Mouse (Mus musculus) forebrain, embryonic 10.5 days (tissue): ENCODE measurements around the gene Vmn1r231. TPM values are rescaled to one million over a fixed set of nuclear protein-coding genes. Genes with fewer than 3 reads are reported as not detected.

Source experiments
- DNase-seq: peaks from one replicate; pipeline ENCODE4 v3.0.0-alpha.2; 2017; ENCODE audit warnings: low spot score; ENCODE audit errors: extremely low spot score
- H3K27ac ChIP-seq: fragments of 300-500 bp; sonication (generic); 2 replicates; pipeline ENCODE4 v1.5.1; 2016; ENCODE audit warnings: mild to moderate bottlenecking
- H3K27me3 ChIP-seq: fragments of 300-500 bp; sonication (generic); 2 replicates; pipeline ENCODE4 v1.6.1; 2016; ENCODE audit warnings: mild to moderate bottlenecking; ENCODE audit not compliant: poor library complexity, severe bottlenecking
- H3K36me3 ChIP-seq: fragments of 300-500 bp; sonication (generic); replicated peaks from 2 replicates; pipeline ENCODE4 v1.6.1; 2016; ENCODE audit warnings: mild to moderate bottlenecking, moderate library complexity
- H3K4me1 ChIP-seq: fragments of 300-500 bp; sonication (generic); 2 replicates; pipeline ENCODE4 v1.6.1; 2016
- H3K4me3 ChIP-seq: fragments of 300-500 bp; sonication (generic); 2 replicates; pipeline ENCODE4 v1.5.1; 2016; ENCODE audit warnings: mild to moderate bottlenecking, moderate library complexity
- H3K9me3 ChIP-seq: fragments of 300-500 bp; sonication (generic); 2 replicates; pipeline ENCODE4 v1.6.1; 2016; ENCODE audit warnings: mild to moderate bottlenecking, moderate library complexity
- WGBS: fragments of 180-500 bp; shearing (Covaris S2); methylation state at CpG from one replicate; pipeline ENCODE4 v1.1.7; 2016; 5-methylcytosine and 5-hydroxymethylcytosine counted together
- polyA plus RNA-seq: library from polyadenylated mRNA; unstranded; fragments of >200 nt; fragmentation: Nextera tagmentation; extraction: Ambion mirVana; gene quantifications from 2 replicates; pipeline ENCODE4 v1.2.1, GENCODE M21; 2016

Vmn1r231 gene
- not detected in 2 replicates for polyA plus RNA-seq

DNA sequence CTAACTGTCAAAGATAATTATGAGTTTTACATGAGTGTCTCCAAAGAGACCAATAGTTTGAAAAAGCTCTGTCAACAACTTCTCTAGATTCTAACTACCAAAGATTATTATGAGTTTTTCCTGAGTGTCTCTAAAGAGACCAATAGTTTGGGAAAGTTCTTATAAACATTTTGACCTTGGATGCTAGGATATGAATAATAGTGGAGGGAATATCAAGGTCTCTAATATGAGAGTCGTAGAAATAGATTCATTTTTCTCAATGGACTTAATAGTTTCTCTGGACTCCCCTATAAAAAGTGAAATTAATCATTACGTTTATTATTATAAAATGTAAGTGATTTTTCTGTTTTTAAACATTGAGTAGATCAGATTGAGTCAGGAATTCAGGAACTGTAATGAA lies at the start of gene Vmn1r231:
TSS of gene Vmn1r231 (minus strand) at position 101 of the 400 bp plus-strand sequence.
- DNase-seq, result no peak
- H3K27ac ChIP-seq, result no peak within 1 kb of the TSS
- no peak within 1 kb of the TSS for H3K4me3 ChIP-seq
- no peaks in the 10 kb centered on the region for H3K36me3 ChIP-seq
- no peaks in the 10 kb centered on the region for H3K4me1 ChIP-seq
- no peaks in the 10 kb centered on the region for H3K27me3 ChIP-seq
- H3K9me3 ChIP-seq, result peaks cover 5% of the 10 kb centered on the region; the same call in 1 of the 2 replicates
- 70% methylated on average over 2 of the region's 2 CpGs for WGBS

DNA sequence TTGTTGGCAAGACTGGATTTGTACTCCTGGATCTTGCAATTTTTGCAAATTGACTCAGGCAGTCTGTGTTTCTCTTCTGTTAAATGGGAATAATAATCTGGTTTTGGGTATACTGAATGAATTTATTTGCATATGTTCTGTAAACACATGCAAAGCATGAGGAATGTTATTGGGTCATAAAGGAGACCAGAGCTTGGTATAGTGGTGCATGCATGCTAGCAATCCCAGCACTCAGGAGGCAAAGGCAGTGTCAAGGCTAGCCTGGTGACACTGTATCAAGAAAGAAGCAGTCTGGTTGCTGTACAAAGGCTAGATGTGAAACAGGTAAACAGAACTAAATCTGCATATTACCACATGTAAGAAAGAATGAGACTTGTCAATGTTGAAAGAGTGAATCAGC lies 41.7 kb upstream of the Vmn1r231 start:
- DNase-seq, result no peak
- Histone ChIP-seq H3K9me3 (no peaks in the 10 kb centered on the region), H3K4me1 (peaks cover 37% of the 10 kb centered on the region), H3K4me3 (peak overlapping the region; percentile 75), H3K36me3 (peaks cover 14% of the 10 kb centered on the region), H3K27ac (peak overlapping the region; percentile 97), H3K27me3 (no peaks in the 10 kb centered on the region)

DNA sequence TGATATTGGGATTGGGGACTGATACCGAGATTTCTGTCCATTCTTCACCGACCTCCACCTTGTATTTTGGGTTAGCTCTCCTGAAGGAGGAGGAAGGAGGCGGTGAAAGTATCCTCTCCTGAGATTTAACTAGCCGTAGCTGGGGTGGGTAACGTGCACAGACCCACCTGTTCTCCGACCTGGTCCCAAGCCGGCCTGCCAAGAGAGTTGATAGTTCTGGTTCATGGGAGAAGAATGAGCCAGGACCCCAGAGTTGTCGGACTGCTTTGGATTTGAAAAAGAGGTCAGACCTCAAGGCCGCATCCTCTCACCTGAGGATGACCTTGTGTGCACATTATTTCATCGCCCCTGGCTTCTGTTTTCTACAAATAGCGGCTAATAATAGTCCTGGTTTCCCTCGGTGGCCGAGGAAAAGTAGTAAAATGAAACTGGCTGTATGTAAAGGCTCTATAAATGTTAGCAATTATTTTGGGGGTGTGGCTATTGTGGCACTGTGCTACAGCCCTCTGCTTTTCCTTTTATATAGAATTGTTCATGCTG lies 41.2 kb upstream of the Vmn1r231 start:
- Histone ChIP-seq H3K4me3 (peak overlapping the region; percentile 75), H3K9me3 (no peaks in the 10 kb centered on the region), H3K4me1 (peaks cover 37% of the 10 kb centered on the region), H3K27ac (peak overlapping the region; percentile 97), H3K27me3 (no peaks in the 10 kb centered on the region), H3K36me3 (peaks cover 8% of the 10 kb centered on the region)
- DNase-seq, result no peak
- 2% methylated on average over 13 of the region's 13 CpGs for WGBS

DNA sequence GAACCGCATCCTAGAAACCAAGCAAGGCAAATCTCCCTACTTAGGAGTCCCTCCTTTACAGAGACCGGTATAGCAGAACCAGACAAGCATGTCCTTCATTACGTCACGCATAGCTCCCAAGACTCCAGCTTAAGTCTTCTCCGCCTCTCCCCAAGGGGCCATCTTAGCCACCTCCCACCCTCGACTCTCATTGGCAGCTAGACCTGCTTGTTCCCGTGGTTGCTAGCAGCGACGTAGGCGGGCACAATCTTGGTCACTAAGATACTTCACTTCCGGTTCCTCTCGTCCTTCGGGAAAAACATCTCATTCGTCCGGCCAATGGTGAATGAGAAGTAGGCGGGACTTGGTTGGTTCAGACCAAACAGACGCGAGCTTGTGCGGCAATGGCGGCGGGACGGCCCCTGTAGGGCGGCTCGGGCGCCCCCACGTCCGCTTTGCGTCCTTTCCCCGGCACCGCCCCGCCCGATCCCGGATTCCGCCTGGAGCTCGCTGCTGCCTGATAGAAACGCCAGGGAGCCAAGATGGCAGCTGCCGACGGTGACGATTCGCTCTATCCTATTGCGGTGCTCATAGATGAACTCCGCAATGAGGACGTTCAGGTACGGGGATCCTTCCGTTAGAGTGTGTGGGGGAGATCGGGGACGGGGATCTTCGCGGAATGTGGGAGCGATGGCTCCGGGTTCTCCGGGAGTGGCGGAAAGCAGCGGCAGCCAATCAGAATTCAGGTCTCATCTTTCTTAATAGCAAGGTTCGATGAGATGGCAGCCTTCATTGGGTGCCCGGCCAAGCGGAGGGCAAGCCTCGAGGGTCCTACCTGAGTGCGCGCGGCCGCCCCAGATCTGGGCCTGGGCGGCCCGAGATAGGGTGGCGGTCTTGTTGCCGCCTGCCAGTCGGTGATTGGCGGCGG lies 40.3 kb upstream of the Vmn1r231 start, which contains the start of gene Ppp2r1a:
TSS of gene Ppp2r1a (plus strand) at position 327 of the 907 bp plus-strand sequence.
- H3K36me3 ChIP-seq, result peaks cover 3% of the 10 kb centered on the region
- H3K27ac ChIP-seq, result peak within 1 kb of the TSS; percentile 97
- peak; percentile 94 for DNase-seq
- H3K4me1 ChIP-seq, result peaks cover 37% of the 10 kb centered on the region
- H3K27me3 ChIP-seq, result no peaks in the 10 kb centered on the region
- H3K9me3 ChIP-seq, result no peaks in the 10 kb centered on the region
- peak within 1 kb of the TSS; percentile 75 for H3K4me3 ChIP-seq
- WGBS, result under 1% methylated on average over 69 of the region's 69 CpGs

DNA sequence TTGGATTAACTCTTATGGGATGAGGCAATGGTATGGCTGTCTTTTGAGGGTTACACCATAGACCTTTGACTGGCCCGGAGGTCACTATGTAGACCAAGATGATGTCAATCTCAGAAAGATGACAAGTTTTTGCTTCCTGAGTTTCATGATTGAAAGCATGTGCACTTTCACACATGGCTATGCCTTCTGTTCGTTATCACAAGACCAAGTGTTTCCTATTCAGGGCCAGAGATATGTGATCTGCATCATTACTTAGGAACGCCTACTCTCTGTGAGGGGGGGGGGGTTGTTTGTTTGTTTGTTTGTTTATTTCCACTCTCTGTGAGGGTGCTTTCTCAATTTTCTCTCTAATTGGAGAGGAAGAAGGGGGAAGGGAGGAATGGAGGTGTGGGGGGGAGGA lies 39.3 kb upstream of the Vmn1r231 start:
- H3K27me3 ChIP-seq, result no peaks in the 10 kb centered on the region
- peaks cover 36% of the 10 kb centered on the region for H3K4me1 ChIP-seq
- DNase-seq, result no peak
- no peaks in the 10 kb centered on the region for H3K9me3 ChIP-seq
- 57% methylated on average over 3 of the region's 3 CpGs for WGBS
- H3K4me3 ChIP-seq, result peak overlapping the region; percentile 75
- H3K36me3 ChIP-seq, result no peaks in the 10 kb centered on the region; the same call in 1 of the 2 replicates
- H3K27ac ChIP-seq, result peak overlapping the region; percentile 97

DNA sequence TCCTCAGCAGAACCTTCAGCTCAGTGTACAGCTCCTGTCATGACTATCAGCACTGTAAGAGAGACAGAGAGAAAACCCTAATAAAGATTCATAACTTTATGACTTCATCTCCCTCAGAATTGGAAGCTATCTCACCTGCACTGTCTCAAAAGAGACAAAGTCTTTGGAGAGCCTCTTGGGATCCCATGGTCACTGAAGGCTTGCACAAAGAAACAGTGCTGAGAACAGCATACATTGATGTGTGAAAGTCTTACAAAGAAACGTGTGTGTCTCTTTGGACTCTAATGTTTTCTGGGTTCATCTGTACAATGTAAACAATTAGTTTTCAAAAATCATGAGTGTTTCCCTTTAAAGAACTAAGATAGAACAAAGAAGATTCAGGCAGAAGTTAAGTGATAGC lies 14.7 kb upstream of the Vmn1r231 start, which contains the start of gene Vmn1r232:
TSS of gene Vmn1r232 (minus strand) at position 101 of the 400 bp plus-strand sequence.
- DNase-seq, result no peak
- H3K27me3 ChIP-seq, result no peaks in the 10 kb centered on the region
- WGBS, result 69% methylated on average over 1 of the region's 1 CpGs
- H3K36me3 ChIP-seq, result no peaks in the 10 kb centered on the region
- H3K4me1 ChIP-seq, result no peaks in the 10 kb centered on the region
- no peak within 1 kb of the TSS for H3K27ac ChIP-seq
- peaks cover 6% of the 10 kb centered on the region; the same call in 1 of the 2 replicates for H3K9me3 ChIP-seq
- H3K4me3 ChIP-seq, result no peak within 1 kb of the TSS

DNA sequence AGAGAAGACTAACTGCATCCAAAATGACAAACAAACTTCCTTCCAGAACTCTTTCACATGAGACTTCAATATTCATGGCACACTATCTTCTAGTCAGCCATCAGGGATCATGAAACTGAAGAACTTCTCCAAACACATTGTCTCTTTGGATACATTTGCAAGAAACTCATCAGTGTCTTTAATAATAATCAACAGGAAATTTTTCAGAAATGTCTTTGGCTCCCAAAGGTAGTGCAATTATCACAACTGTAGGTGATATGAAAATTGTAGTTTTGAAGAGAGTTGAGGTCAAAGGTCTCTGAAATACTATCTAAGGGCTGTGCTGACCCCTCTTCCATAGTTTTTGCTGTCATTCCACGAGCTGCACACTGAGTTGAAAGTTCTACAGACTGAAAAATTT lies 64.7 kb downstream of the Vmn1r231 start, which contains the start of gene Vmn1r230:
TSS of gene Vmn1r230 (plus strand) at position 301 of the 400 bp plus-strand sequence.
- no peaks in the 10 kb centered on the region for H3K27me3 ChIP-seq
- H3K4me1 ChIP-seq, result no peaks in the 10 kb centered on the region
- no peak for DNase-seq
- H3K4me3 ChIP-seq, result no peak within 1 kb of the TSS
- 20% methylated on average over 1 of the region's 1 CpGs for WGBS
- no peak within 1 kb of the TSS for H3K27ac ChIP-seq
- no peaks in the 10 kb centered on the region for H3K36me3 ChIP-seq
- H3K9me3 ChIP-seq, result peaks cover 10% of the 10 kb centered on the region; the same call in 1 of the 2 replicates

Other genes starting within 250 kb of the Vmn1r231 start
- not detected in 2 replicates for gene Vmn1r226, start 222.2 kb downstream of the Vmn1r231 start, polyA plus RNA-seq
- not detected in 2 replicates for gene Vmn1r227, start 175.2 kb downstream of the Vmn1r231 start, polyA plus RNA-seq
- not detected in 2 replicates for gene Vmn1r228, start 118.9 kb downstream of the Vmn1r231 start, polyA plus RNA-seq
- gene Vmn1r229, start 93.5 kb downstream of the Vmn1r231 start, polyA plus RNA-seq, result not detected in 2 replicates
- gene Vmn1r230, start 64.6 kb downstream of the Vmn1r231 start, polyA plus RNA-seq, result not detected in 2 replicates
- gene Vmn1r232, start 14.6 kb upstream of the Vmn1r231 start, polyA plus RNA-seq, result not detected in 2 replicates
- 471 and 496 TPM in 2 replicates for gene Ppp2r1a, start 40.2 kb upstream of the Vmn1r231 start, polyA plus RNA-seq
- not detected in 2 replicates for gene Vmn1r233, start 91.4 kb upstream of the Vmn1r231 start, polyA plus RNA-seq
- 15.3 and 15.7 TPM in 2 replicates for gene Zfp160, start 103.8 kb upstream of the Vmn1r231 start, polyA plus RNA-seq